Mouse (Mus musculus): ENCODE measurements around the gene Cacna2d2. TPM values are rescaled to one million over a fixed set of nuclear protein-coding genes. Genes with fewer than 3 reads are reported as not detected.

Gene Cacna2d2
- polyA plus RNA-seq, 1 experiment from 2014 or later = 0.60 TPM

- Histone ChIP-seq H3K27ac (ENCODE audit: low read length) (peak within 1 kb of the TSS; percentile 61), H3K9me3 (ENCODE audit: control insufficient read depth, low read length) (no peaks in the 10 kb centered on the region), H3K27me3 (ENCODE audit: control insufficient read depth, insufficient read depth, low read depth, low read length) (no peaks in the 10 kb centered on the region), H3K4me2 (ENCODE audit: low read depth, low read length) (peak within 1 kb of the TSS; percentile 55), H3K4me1 (replicated peaks; ENCODE audit: control insufficient read depth, insufficient read depth, low read length) (peaks cover 32% of the 10 kb centered on the region), H3K9ac (ENCODE audit: low read length) (peak within 1 kb of the TSS; percentile 61), H3K4me3 (ENCODE audit: low read length) (peak within 1 kb of the TSS; percentile 43), H3K36me3 (ENCODE audit: control insufficient read depth, insufficient read depth, low read length) (peaks cover 18% of the 10 kb centered on the region)
- ATAC-seq (ENCODE audit: low read depth) = peak; percentile 81
- WGBS = 10% methylated on average over 16 of the region's 16 CpGs
These were observed 177.1 kb downstream of the Cacna2d2 start, which contains the start of gene Hyal1 for GRCm38 (mm10) chr9:107576357-107577107. TSS of gene Hyal1 (plus strand) at chr9:107576927.

GRCm38 (mm10) chr9:107577871-107578270, 178.5 kb downstream of the Cacna2d2 start:
- peaks cover 10% of the 10 kb centered on the region for H3K36me3 ChIP-seq (ENCODE audit: control insufficient read depth, insufficient read depth, low read length)
- no peak overlapping the region for H3K27ac ChIP-seq (ENCODE audit: low read length)
- no peak overlapping the region for H3K4me2 ChIP-seq (ENCODE audit: low read depth, low read length)
- no peaks in the 10 kb centered on the region for H3K9me3 ChIP-seq (ENCODE audit: control insufficient read depth, low read length)
- H3K9ac ChIP-seq (ENCODE audit: low read length) = no peak overlapping the region
- 90% methylated on average over 10 of the region's 10 CpGs for WGBS
- peaks cover 37% of the 10 kb centered on the region for H3K4me1 ChIP-seq (replicated peaks; ENCODE audit: control insufficient read depth, insufficient read depth, low read length)
- no peaks in the 10 kb centered on the region for H3K27me3 ChIP-seq (ENCODE audit: control insufficient read depth, insufficient read depth, low read depth, low read length)
- no peak overlapping the region for H3K4me3 ChIP-seq (ENCODE audit: low read length)
- no peak for ATAC-seq (ENCODE audit: low read depth)

- H3K9me3 ChIP-seq (ENCODE audit: control insufficient read depth, low read length) = no peaks in the 10 kb centered on the region
- peaks cover 37% of the 10 kb centered on the region for H3K4me1 ChIP-seq (replicated peaks; ENCODE audit: control insufficient read depth, insufficient read depth, low read length)
- no peak within 1 kb of the TSS for H3K9ac ChIP-seq (ENCODE audit: low read length)
- no peak within 1 kb of the TSS for H3K4me3 ChIP-seq (ENCODE audit: low read length)
- 67% methylated on average over 3 of the region's 3 CpGs for WGBS
- no peak within 1 kb of the TSS for H3K4me2 ChIP-seq (ENCODE audit: low read depth, low read length)
- no peak for ATAC-seq (ENCODE audit: low read depth)
- H3K27me3 ChIP-seq (ENCODE audit: control insufficient read depth, insufficient read depth, low read depth, low read length) = no peaks in the 10 kb centered on the region
- H3K27ac ChIP-seq (ENCODE audit: low read length) = peak within 1 kb of the TSS; percentile 7; the same call in 1 of the 2 replicates
- peaks cover 10% of the 10 kb centered on the region; the same call in 1 of the 2 replicates for H3K36me3 ChIP-seq (ENCODE audit: control insufficient read depth, insufficient read depth, low read length)
These were observed 179.2 kb downstream of the Cacna2d2 start, which contains the start of gene Naa80 for GRCm38 (mm10) chr9:107578587-107578986. TSS of gene Naa80 (plus strand) at chr9:107578887.

Other genes starting within 250 kb of the Cacna2d2 start
- gene Dock3, start 167.7 kb upstream of the Cacna2d2 start, polyA plus RNA-seq (2015; fragmentation: Nextera tagmentation; extraction: Ambion mirVana) = 0.19 and 0.23 TPM in 2 replicates
- 17.8 and 20.6 TPM in 2 replicates for gene Mapkapk3, start 109.7 kb upstream of the Cacna2d2 start, polyA plus RNA-seq (2015; fragmentation: Nextera tagmentation; extraction: Ambion mirVana)
- gene Cish, start 103.6 kb upstream of the Cacna2d2 start, polyA plus RNA-seq (2015; fragmentation: Nextera tagmentation; extraction: Ambion mirVana) = 19.3 and 20.5 TPM in 2 replicates
- 11.5 and 12.4 TPM in 2 replicates for gene Hemk1, start 61.3 kb upstream of the Cacna2d2 start, polyA plus RNA-seq (2015; fragmentation: Nextera tagmentation; extraction: Ambion mirVana)
- gene 6430571L13Rik, start 59.0 kb upstream of the Cacna2d2 start, polyA plus RNA-seq (2015; fragmentation: Nextera tagmentation; extraction: Ambion mirVana) = 0.83 and 0.85 TPM in 2 replicates
- 39.0 and 39.4 TPM in 2 replicates for gene Tmem115, start 134.3 kb downstream of the Cacna2d2 start, polyA plus RNA-seq (2015; fragmentation: Nextera tagmentation; extraction: Ambion mirVana)
- gene Cyb561d2, start 142.6 kb downstream of the Cacna2d2 start, polyA plus RNA-seq (2015; fragmentation: Nextera tagmentation; extraction: Ambion mirVana) = 27.6 and 32.9 TPM in 2 replicates
- gene Nprl2, start 142.6 kb downstream of the Cacna2d2 start, polyA plus RNA-seq (2015; fragmentation: Nextera tagmentation; extraction: Ambion mirVana) = 41.9 and 43.7 TPM in 2 replicates
- 16.7 and 19.7 TPM in 2 replicates for gene Zmynd10, start 147.7 kb downstream of the Cacna2d2 start, polyA plus RNA-seq (2015; fragmentation: Nextera tagmentation; extraction: Ambion mirVana)
- 55.4 and 58.5 TPM in 2 replicates for gene Rassf1, start 151.9 kb downstream of the Cacna2d2 start, polyA plus RNA-seq (2015; fragmentation: Nextera tagmentation; extraction: Ambion mirVana)
- gene Tusc2, start 163.6 kb downstream of the Cacna2d2 start, polyA plus RNA-seq (2015; fragmentation: Nextera tagmentation; extraction: Ambion mirVana) = 35.6 and 41.6 TPM in 2 replicates
- gene Hyal2, start 168.3 kb downstream of the Cacna2d2 start, polyA plus RNA-seq (2015; fragmentation: Nextera tagmentation; extraction: Ambion mirVana) = 101 and 102 TPM in 2 replicates
- gene Hyal1, start 177.3 kb downstream of the Cacna2d2 start, polyA plus RNA-seq (2015; fragmentation: Nextera tagmentation; extraction: Ambion mirVana) = 10.1 and 13.8 TPM in 2 replicates
- 22.3 and 23.0 TPM in 2 replicates for gene Naa80, start 179.3 kb downstream of the Cacna2d2 start, polyA plus RNA-seq (2015; fragmentation: Nextera tagmentation; extraction: Ambion mirVana)
- 0.97 and 1.6 TPM in 2 replicates for gene Hyal3, start 181.2 kb downstream of the Cacna2d2 start, polyA plus RNA-seq (2015; fragmentation: Nextera tagmentation; extraction: Ambion mirVana)
- 44.1 and 51.9 TPM in 2 replicates for gene Ifrd2, start 188.0 kb downstream of the Cacna2d2 start, polyA plus RNA-seq (2015; fragmentation: Nextera tagmentation; extraction: Ambion mirVana)
- gene Sema3b, start 209.6 kb downstream of the Cacna2d2 start, polyA plus RNA-seq (2015; fragmentation: Nextera tagmentation; extraction: Ambion mirVana) = 11.8 and 12.5 TPM in 2 replicates
- gene Gnai2, start 235.8 kb downstream of the Cacna2d2 start, polyA plus RNA-seq (2015; fragmentation: Nextera tagmentation; extraction: Ambion mirVana) = 457 and 458 TPM in 2 replicates